Mouse (Mus musculus) left cerebral cortex, adult 11 months (tissue): Measurements from ENCODE around the gene Ankrd63.
"Not testable (repeated sequence)": the region's sequence is repeated elsewhere in the genome, so short reads cannot be mapped to it uniquely, and the experiment has no call there.

Source experiments
- DNase-seq: peaks from one replicate; pipeline ENCODE4 v3.0.0; 2022; ENCODE audit warnings: low spot score

The Ankrd63 gene

DNA sequence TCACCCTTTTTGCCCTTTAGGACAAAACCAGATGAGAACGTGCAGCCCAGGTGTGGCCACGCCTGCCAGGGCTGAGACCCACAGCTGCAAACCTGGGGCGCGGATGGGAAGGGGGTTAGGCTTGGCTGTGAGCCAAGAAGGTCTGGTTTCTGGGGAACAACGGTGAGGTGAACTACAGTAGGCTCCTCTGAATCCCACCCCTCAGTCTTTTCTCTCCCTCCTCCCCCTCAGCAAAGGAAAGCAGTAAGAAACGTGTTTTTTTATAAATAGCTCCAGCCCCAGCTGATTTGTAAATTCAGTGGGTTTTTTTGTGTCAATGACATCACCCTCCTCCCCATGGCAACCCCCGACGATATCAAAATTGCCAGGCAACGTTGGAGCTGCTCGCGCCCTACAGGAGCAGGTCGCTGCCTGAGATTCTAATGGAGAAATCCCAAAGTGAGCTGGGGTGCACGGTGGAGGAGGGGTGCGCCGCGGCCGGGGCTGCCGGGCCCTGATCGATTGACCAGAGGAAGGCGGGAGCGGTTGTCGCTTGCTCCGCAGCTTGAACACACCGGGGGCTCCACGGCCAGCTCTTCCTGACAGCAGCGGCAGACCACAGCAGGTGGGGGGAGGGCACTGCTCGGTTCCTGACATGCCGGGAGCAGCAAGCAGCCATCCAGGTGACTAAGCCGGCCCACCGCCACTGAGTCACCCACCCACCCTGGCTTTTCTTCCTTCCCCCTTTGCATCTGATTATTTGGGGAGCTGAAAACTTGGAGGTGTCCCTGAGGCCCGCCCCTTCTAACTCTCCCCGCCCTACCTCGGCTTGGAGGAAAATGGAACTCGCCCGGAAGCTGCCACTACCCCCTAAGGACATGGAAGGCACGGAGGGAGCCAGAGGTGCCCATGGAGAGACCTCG, 40.6 kb downstream of the Ankrd63 start, which contains the start of gene Pak6:
Pak6 (plus strand) TSS at position 402 of the 902 bp plus-strand sequence.
- DNase-seq: peak; percentile 58

DNA sequence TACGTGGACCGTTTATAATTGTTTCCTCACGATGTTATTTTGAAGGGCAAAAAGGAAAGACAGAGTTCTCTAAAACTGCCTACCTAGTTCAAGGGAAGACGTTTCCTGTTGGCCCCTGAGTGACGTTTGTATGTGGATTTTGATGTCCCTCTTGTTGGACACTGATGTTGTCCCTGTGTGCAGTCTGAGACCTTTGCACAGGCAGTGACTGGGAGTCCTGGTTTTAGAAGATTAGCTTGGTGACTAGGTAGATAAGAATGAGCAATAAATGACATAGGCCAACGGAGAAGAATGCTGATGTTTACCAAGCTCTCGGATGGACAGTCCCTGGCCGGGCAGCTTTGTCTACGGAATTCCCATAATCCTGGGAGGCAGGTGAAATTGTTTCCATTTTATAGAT, 41.9 kb downstream of the Ankrd63 start:
- no peak for DNase-seq

DNA sequence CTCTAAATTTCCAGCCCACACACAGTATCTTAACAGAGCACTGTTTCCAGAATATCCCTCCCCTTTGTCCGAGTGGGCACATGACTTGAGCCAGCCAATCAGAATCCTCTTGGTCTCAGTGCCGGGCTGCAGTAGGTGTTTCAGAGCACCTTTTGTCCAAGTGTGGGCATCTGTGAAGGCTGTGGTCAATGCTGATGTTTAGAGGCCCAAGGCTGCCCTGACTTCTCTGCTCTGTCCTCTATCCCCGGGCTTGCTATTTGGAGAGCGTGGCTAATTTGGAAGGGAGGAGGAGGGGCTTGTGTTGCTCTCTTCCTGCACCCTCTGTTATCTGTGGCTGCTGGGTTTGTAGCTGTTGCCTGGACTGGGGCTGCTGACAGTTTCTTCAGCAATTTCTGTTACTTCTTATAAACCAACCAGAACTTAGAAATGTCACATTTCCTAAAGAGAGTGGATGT, 43.7 kb downstream of the Ankrd63 start:
- DNase-seq: no peak

DNA sequence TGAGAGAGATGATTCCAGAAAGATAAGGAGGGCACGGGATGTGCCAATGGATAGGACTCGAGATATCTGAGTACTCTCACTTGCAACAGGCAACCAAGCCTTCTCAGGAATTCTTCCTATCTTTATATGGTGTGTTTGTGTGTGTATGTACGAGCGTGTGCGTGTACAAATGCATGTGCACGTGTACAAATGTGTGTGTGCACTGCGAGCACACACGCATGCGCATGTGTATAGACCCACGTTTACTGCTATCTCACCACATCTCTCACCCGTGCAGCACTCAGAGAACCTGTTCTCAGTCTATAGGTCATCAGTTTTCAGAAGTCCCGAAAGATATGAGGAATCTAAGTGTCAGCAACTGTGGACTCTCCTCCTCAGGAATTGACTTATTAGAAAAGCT, 44.3 kb downstream of the Ankrd63 start:
- no peak for DNase-seq

DNA sequence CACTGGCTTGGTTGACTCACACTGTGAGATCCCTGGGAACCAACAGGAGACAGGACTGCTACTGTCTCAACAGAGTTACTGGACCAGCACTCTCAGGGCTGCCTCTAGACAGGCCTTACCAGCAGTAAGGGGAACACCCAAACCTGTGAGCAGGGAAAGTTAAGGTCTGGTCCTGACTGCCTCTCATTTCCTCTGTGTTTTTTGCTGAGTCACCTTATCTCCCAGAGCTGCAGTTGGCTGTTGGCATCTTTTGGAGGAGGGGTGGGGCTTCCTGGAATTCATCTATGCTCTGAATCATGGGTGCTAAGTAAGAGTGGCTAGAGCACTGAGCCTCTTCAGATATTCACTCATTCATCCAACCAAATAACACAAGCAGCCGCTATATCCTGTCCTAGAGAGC, 44.7 kb downstream of the Ankrd63 start:
- no peak for DNase-seq

DNA sequence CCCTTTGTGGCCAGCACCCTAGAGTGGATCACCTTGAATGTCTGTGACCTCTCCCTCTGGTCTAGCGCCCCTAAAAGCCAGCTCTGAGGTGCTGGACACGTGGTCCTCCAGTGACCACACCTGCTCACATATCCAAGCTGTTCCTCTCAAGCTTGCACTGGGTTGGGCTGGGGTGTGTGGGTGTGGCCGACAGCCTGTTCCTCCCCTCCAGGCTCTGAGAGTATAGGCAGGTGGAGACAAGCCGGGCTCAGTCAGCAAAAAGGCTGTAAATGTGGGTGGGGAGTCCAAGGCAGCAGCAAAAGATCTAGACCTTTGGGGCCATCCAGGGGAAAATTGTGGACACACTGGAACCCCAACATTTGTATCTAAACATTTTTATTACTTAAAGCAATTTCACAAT, 45.3 kb downstream of the Ankrd63 start:
- DNase-seq: no peak

DNA sequence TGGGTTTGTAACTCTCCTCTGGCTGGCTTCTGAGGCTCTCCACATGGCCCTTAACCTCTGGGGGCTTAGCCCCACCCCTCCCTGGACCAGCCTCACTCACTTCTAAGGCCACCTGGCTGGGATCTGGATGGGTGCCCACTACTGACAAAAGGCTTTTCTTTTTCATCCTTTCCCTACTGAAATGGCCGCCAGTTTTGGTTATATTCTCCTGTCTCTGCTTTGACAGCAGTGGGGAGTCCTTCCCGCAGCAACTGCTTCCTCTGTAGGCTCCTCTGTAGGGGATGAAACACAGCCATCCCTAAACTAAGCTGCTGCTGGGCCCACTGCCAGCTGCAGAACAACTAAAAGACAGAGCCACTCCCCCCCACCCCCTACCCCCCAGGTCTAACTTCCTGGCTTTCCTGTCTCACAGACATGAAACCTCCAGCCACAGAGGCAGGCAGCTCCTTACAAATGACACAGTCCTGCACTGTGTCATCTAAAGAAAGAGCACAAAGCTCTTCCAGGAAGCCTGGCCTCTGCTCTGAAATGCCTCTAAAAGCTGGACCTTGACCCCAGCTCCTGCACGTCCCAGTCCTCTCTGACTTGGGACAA, 47.0 kb downstream of the Ankrd63 start:
- DNase-seq: no peak

DNA sequence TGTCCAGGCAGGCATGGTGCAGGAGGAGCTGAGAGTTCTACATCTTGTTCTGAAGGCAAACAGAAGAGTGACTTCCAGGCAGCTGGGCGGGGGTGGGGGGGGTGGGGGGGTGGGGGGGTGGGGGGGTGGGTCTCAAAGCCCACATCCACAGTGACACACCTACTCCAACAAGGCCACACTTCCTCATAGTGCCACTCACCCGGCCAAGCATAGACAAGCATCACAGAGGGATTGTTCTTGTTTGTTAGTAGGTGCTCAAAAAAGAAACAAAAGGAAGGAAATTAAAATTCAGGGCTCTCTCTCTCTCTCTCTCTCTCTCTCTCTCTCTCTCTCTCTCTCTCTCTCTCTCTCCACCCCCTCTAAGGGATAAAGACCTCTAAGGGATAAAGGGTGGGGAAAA, 53.1 kb downstream of the Ankrd63 start:
- DNase-seq: not testable (repeated sequence)
